Mouse (Mus musculus) intestine, postnatal 0 days (tissue): ENCODE results near the gene Zcchc14. TPM values are rescaled to one million over a fixed set of nuclear protein-coding genes. Genes with fewer than 3 reads are reported as not detected.
A peak's percentile ranks its signal among the peaks of the same experiment; 100 is the strongest.

ENCODE experiments used
- ATAC-seq: fragments of 200-750 bp; cut with Nextera tagmentation; 2 replicates; pipeline ENCODE4 v1.8.0; 2017; ENCODE audit warnings: mild to moderate bottlenecking, moderate TSS enrichment, moderate library complexity
- H3K27ac ChIP-seq: fragments of 300-500 bp; sonication (generic); 2 replicates; pipeline ENCODE4 v1.5.1; 2014; ENCODE audit warnings: mild to moderate bottlenecking, low read depth, low read length, moderate library complexity
- H3K27me3 ChIP-seq: fragments of 300-500 bp; sonication (generic); replicated peaks from 2 replicates; pipeline ENCODE4 v1.6.1; 2014; ENCODE audit warnings: low read length, mixed read lengths; ENCODE audit not compliant: control insufficient read depth, insufficient read depth
- H3K36me3 ChIP-seq: fragments of 300-500 bp; sonication (generic); 2 replicates; pipeline ENCODE4 v1.6.1; 2014; ENCODE audit warnings: mild to moderate bottlenecking, moderate library complexity; ENCODE audit not compliant: control insufficient read depth, insufficient read depth
- H3K4me1 ChIP-seq: fragments of 300-500 bp; sonication (generic); replicated peaks from 2 replicates; pipeline ENCODE4 v1.6.1; 2014; ENCODE audit warnings: antibody characterized with exemption, low read length, mixed read lengths; ENCODE audit not compliant: control insufficient read depth, insufficient read depth
- H3K4me2 ChIP-seq: fragments of 300-500 bp; sonication (generic); replicated peaks from 2 replicates; pipeline ENCODE4 v1.6.1; 2014; ENCODE audit warnings: low read depth, mild to moderate bottlenecking, moderate library complexity
- H3K4me3 ChIP-seq: fragments of 300-500 bp; sonication (generic); 2 replicates; pipeline ENCODE4 v1.5.1; 2014; ENCODE audit warnings: low read depth, low read length
- H3K9ac ChIP-seq: fragments of 300-500 bp; sonication (generic); 2 replicates; pipeline ENCODE4 v1.6.1; 2014; ENCODE audit warnings: mild to moderate bottlenecking, low read depth, low read length
- H3K9me3 ChIP-seq: fragments of 300-500 bp; sonication (generic); 2 replicates; pipeline ENCODE4 v1.6.1; 2016; ENCODE audit warnings: mixed run types; ENCODE audit not compliant: control insufficient read depth
- CTCF ChIP-seq: sonication (generic); IDR thresholded peaks from 2 replicates; pipeline ENCODE4 v1.5.1; 2016; ENCODE audit warnings: low read depth, mild to moderate bottlenecking, control low read depth, antibody characterized with exemption, moderate library complexity
- WGBS: fragments of 180-500 bp; shearing (Covaris S2); extraction: QIAGEN DNeasy Blood & Tissue Kit; methylation state at CpG from one replicate; pipeline ENCODE4 v1.1.7; 2014; 5-methylcytosine and 5-hydroxymethylcytosine counted together
- polyA plus RNA-seq: library from polyadenylated mRNA; unstranded; fragments of >200 nt; fragmentation: Nextera tagmentation; extraction: Ambion mirVana; gene quantifications from 2 replicates; pipeline ENCODE4 v1.2.1, GENCODE M21; 2015

The Zcchc14 gene
- polyA plus RNA-seq, 1 experiment from 2014 or later: 6.9 TPM

DNA sequence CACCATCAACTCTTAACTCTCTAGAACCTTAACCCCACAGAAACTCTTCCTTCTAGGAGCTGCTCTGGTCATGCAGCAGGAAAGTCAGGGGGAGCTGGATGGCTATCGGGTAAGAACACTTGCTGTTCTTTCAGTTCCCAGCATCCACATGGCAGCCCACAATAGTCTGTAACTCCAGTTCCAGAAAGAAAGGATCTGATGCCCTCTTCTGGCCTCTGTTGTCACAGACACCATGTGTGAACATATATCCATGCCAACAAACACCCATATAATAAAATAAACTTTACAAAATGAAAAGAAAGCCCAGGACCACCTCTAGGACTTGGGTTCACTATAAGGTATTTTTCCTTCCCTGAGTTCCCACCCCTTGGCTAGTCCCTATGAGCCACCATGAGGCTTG, 30.8 kb downstream of the Zcchc14 start:
- WGBS: 66% methylated on average over 1 of the region's 1 CpGs
- Histone ChIP-seq H3K9ac (no peak overlapping the region), H3K27me3 (no peaks in the 10 kb centered on the region), H3K4me3 (no peak overlapping the region), H3K4me2 (no peak overlapping the region), H3K36me3 (peaks cover 11% of the 10 kb centered on the region), H3K4me1 (peaks cover 7% of the 10 kb centered on the region), H3K27ac (no peak overlapping the region), H3K9me3 (no peaks in the 10 kb centered on the region)
- no peak for ATAC-seq
- peak; percentile 54 for TF ChIP-seq CTCF

DNA sequence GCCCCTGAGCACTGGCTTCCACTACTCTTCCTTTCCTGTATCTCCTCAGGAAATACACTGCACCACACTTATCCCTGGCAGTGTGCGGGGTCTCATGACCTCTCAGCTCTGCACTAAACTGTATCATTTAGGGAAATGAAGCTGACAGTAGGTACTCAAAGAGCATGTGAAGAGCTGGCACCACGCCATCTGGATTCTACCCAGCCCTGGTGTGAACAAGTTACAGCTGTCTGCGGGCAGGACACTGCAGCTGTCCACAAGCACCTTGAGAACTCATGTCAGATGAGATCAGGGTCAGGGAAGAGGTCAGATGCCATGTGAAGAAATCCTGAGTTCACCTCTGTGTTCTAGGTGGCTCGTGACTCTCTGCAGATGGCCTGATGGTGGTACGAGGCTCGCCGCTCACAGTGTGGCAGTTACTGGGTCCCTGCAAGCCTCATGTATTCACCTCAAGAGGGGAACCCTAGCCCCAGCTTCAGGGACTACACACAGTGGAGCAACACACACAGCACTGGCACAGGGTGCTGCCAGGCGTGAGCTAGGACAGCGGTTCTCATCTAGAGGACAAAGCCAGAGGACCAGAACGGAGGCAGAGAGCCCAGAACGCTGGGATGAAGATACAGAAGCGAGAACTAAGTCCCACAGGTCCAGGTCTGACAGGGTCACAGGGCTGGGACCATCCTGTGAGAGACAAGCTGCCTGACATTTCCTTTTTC, 31.7 kb downstream of the Zcchc14 start:
- no peak for ATAC-seq
- 70% methylated on average over 12 of the region's 12 CpGs for WGBS
- H3K27ac ChIP-seq: no peak overlapping the region
- H3K9me3 ChIP-seq: no peaks in the 10 kb centered on the region
- TF ChIP-seq CTCF: no peak
- H3K4me2 ChIP-seq: no peak overlapping the region
- H3K9ac ChIP-seq: no peak overlapping the region
- peaks cover 17% of the 10 kb centered on the region for H3K36me3 ChIP-seq
- no peak overlapping the region for H3K4me3 ChIP-seq
- no peaks in the 10 kb centered on the region for H3K27me3 ChIP-seq
- peaks cover 7% of the 10 kb centered on the region for H3K4me1 ChIP-seq

DNA sequence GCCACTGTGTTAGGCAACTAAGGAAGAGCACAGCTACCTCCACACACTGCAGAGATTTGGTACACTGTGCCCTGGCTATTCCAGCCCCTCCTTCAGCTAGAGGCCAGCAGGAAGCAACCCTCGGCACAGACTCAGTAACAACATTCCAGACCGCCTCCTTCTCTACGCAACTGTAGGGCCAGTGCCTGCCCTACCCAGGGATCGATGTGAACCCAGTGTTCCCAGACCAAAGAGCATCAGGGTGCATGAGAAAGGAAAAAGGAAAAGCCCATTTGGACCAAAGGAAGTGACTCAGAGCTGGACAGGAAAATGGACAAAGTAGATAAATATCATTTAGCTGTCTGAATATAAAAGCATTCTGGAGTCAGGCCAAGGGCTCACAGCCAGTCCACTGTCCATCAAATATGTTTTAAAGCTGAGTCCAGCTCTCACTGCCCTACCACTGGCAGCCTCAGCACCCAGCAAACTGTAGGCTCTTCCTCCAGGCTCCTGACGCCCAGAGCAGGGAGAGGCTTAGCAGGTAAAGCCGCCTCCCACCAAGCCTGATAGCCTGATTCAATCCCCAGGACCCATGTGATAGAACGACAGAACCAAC, 33.2 kb downstream of the Zcchc14 start:
- H3K36me3 ChIP-seq: peaks cover 17% of the 10 kb centered on the region
- H3K4me2 ChIP-seq: 0 out of 2 replicates have a peak overlapping the region, but pooled peaks have one; percentile 6
- H3K27ac ChIP-seq: peak overlapping the region; percentile 68
- no peaks in the 10 kb centered on the region for H3K9me3 ChIP-seq
- peaks cover 7% of the 10 kb centered on the region for H3K4me1 ChIP-seq
- no peak overlapping the region for H3K4me3 ChIP-seq
- H3K27me3 ChIP-seq: no peaks in the 10 kb centered on the region
- H3K9ac ChIP-seq: no peak overlapping the region
- 19% methylated on average over 7 of the region's 7 CpGs for WGBS
- ATAC-seq: peak; percentile 87
- no peak for TF ChIP-seq CTCF

- peaks cover 47% of the 10 kb centered on the region for H3K36me3 ChIP-seq
- no peaks in the 10 kb centered on the region for H3K27me3 ChIP-seq
- no peaks in the 10 kb centered on the region for H3K4me1 ChIP-seq
- no peak for ATAC-seq
- no peak for TF ChIP-seq CTCF
- no peak overlapping the region for H3K4me3 ChIP-seq
- no peak overlapping the region for H3K4me2 ChIP-seq
- no peaks in the 10 kb centered on the region for H3K9me3 ChIP-seq
- no peak overlapping the region for H3K27ac ChIP-seq
- H3K9ac ChIP-seq: no peak overlapping the region
These were observed 39.3 kb downstream of the Zcchc14 start for GRCm38 (mm10) chr8:121613419-121613818.

- 93% methylated on average over 11 of the region's 11 CpGs for WGBS
- TF ChIP-seq CTCF: no peak
- no peak overlapping the region for H3K27ac ChIP-seq
- no peaks in the 10 kb centered on the region for H3K27me3 ChIP-seq
- no peak overlapping the region for H3K4me2 ChIP-seq
- ATAC-seq: no peak
- H3K9me3 ChIP-seq: no peaks in the 10 kb centered on the region
- H3K36me3 ChIP-seq: peaks cover 58% of the 10 kb centered on the region
- no peaks in the 10 kb centered on the region for H3K4me1 ChIP-seq
- H3K4me3 ChIP-seq: no peak overlapping the region
- no peak overlapping the region for H3K9ac ChIP-seq
These were observed 42.8 kb downstream of the Zcchc14 start for GRCm38 (mm10) chr8:121609916-121610315.

DNA sequence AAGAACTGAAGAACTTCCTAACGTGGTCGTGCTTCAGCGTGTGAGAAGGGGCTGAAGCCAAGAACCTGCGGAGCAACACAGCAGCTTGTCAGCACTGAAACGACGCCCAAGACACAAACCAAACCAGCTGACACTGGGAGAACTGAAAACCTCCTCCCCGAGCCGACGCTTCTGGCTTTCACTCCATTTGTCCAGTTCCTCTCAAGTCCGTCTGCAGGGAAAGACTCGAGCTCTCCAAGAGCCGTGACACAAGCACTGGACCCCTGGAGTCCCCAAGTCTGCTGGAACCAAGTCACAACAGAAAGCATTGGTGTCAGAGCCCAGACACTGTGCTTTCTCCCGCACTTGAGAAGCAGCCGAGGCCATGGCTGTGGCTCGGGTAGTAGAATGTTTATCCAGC, 43.5 kb downstream of the Zcchc14 start:
- no peak overlapping the region for H3K9ac ChIP-seq
- no peak overlapping the region for H3K4me2 ChIP-seq
- H3K9me3 ChIP-seq: no peaks in the 10 kb centered on the region
- no peaks in the 10 kb centered on the region for H3K4me1 ChIP-seq
- no peak overlapping the region for H3K27ac ChIP-seq
- no peak overlapping the region for H3K4me3 ChIP-seq
- no peak for ATAC-seq
- H3K27me3 ChIP-seq: no peaks in the 10 kb centered on the region
- H3K36me3 ChIP-seq: peaks cover 65% of the 10 kb centered on the region
- WGBS: 89% methylated on average over 15 of the region's 15 CpGs
- TF ChIP-seq CTCF: no peak
